Mouse (Mus musculus) intestine, embryonic 15.5 days (tissue): ENCODE data around the gene Iqgap2. TPM values are rescaled to one million over a fixed set of nuclear protein-coding genes. Genes with fewer than 3 reads are reported as not detected.

ENCODE experiments used
- ATAC-seq: fragments of 200-750 bp; cut with Nextera tagmentation; 2 replicates; pipeline ENCODE4 v1.8.0; 2017; ENCODE audit warnings: moderate TSS enrichment, moderate library complexity
- H3K27ac ChIP-seq: fragments of 300-500 bp; sonication (generic); 2 replicates; pipeline ENCODE4 v1.5.1; 2015; ENCODE audit warnings: mild to moderate bottlenecking, inconsistent platforms
- H3K27me3 ChIP-seq: fragments of 300-500 bp; sonication (generic); replicated peaks from 2 replicates; pipeline ENCODE4 v1.6.1; 2015; ENCODE audit warnings: inconsistent platforms
- H3K36me3 ChIP-seq: fragments of 300-500 bp; sonication (generic); 2 replicates; pipeline ENCODE4 v1.6.1; 2015; ENCODE audit warnings: inconsistent platforms
- H3K4me1 ChIP-seq: fragments of 300-500 bp; sonication (generic); replicated peaks from 2 replicates; pipeline ENCODE4 v1.6.1; 2015; ENCODE audit warnings: inconsistent platforms
- H3K4me2 ChIP-seq: fragments of 300-500 bp; sonication (generic); replicated peaks from 2 replicates; pipeline ENCODE4 v1.6.1; 2015; ENCODE audit warnings: mild to moderate bottlenecking, inconsistent platforms
- H3K4me3 ChIP-seq: fragments of 300-500 bp; sonication (generic); replicated peaks from 2 replicates; pipeline ENCODE4 v1.5.1; 2015; ENCODE audit warnings: inconsistent platforms
- H3K9ac ChIP-seq: fragments of 300-500 bp; sonication (generic); 2 replicates; pipeline ENCODE4 v1.6.1; 2015; ENCODE audit warnings: inconsistent platforms
- H3K9me3 ChIP-seq: fragments of 300-500 bp; sonication (generic); 2 replicates; pipeline ENCODE4 v1.6.1; 2016; ENCODE audit warnings: inconsistent platforms
- WGBS: fragments of 180-500 bp; shearing (Covaris S2); methylation state at CpG from one replicate; pipeline ENCODE4 v1.1.7; 2015; 5-methylcytosine and 5-hydroxymethylcytosine counted together
- polyA plus RNA-seq: library from polyadenylated mRNA; unstranded; fragments of >200 nt; fragmentation: Nextera tagmentation; extraction: Ambion mirVana; gene quantifications from 2 replicates; pipeline ENCODE4 v1.2.1, GENCODE M21; 2015

Iqgap2 gene
- polyA plus RNA-seq, 1 experiment from 2014 or later, result 27.3 TPM

- peak; percentile 29; the same call in 1 of the 2 replicates for ATAC-seq
- H3K27ac ChIP-seq, result no peak overlapping the region
- 85% methylated on average over 10 of the region's 10 CpGs for WGBS
Measured at GRCm38 (mm10) chr13:95843411-95844026, 48.2 kb downstream of the Iqgap2 start.

GRCm38 (mm10) chr13:95842803-95843202, 48.9 kb downstream of the Iqgap2 start:
- ATAC-seq, result peak; percentile 88
- Histone ChIP-seq H3K4me3 (no peak overlapping the region), H3K27ac (no peak overlapping the region), H3K36me3 (no peaks in the 10 kb centered on the region), H3K4me1 (0 out of 2 replicates have a peak, but pooled peaks cover 3% of the 10 kb centered on the region), H3K27me3 (no peaks in the 10 kb centered on the region), H3K4me2 (no peak overlapping the region), H3K9me3 (no peaks in the 10 kb centered on the region), H3K9ac (no peak overlapping the region)
- WGBS, result 60% methylated on average over 7 of the region's 7 CpGs

More at GRCm38 (mm10) chr13:95843411-95844026, 48.2 kb downstream of the Iqgap2 start:
- Histone ChIP-seq H3K36me3 (no peaks in the 10 kb centered on the region), H3K9ac (no peak overlapping the region), H3K9me3 (no peaks in the 10 kb centered on the region), H3K4me3 (no peak overlapping the region), H3K4me1 (0 out of 2 replicates have a peak, but pooled peaks cover 3% of the 10 kb centered on the region), H3K4me2 (no peak overlapping the region), H3K27me3 (no peaks in the 10 kb centered on the region)

- no peaks in the 10 kb centered on the region for H3K27me3 ChIP-seq
- H3K36me3 ChIP-seq, result no peaks in the 10 kb centered on the region
- H3K27ac ChIP-seq, result no peak overlapping the region
- 86% methylated on average over 1 of the region's 1 CpGs for WGBS
- H3K4me1 ChIP-seq, result 0 out of 2 replicates have a peak, but pooled peaks cover 3% of the 10 kb centered on the region
- H3K4me2 ChIP-seq, result no peak overlapping the region
- no peak overlapping the region for H3K4me3 ChIP-seq
- no peak overlapping the region for H3K9ac ChIP-seq
- no peak for ATAC-seq
- H3K9me3 ChIP-seq, result no peaks in the 10 kb centered on the region
Measured at GRCm38 (mm10) chr13:95841946-95842345, 49.8 kb downstream of the Iqgap2 start.

GRCm38 (mm10) chr13:95836944-95837343, 54.8 kb downstream of the Iqgap2 start:
- peak; percentile 95 for ATAC-seq
- no peak overlapping the region for H3K4me3 ChIP-seq
- H3K9me3 ChIP-seq, result no peaks in the 10 kb centered on the region
- WGBS, result 71% methylated on average over 3 of the region's 3 CpGs
- no peaks in the 10 kb centered on the region for H3K27me3 ChIP-seq
- H3K36me3 ChIP-seq, result no peaks in the 10 kb centered on the region
- H3K27ac ChIP-seq, result no peak overlapping the region
- no peaks in the 10 kb centered on the region for H3K4me1 ChIP-seq
- no peak overlapping the region for H3K4me2 ChIP-seq
- no peak overlapping the region for H3K9ac ChIP-seq

GRCm38 (mm10) chr13:95833473-95833872, 58.2 kb downstream of the Iqgap2 start:
- 69% methylated on average over 6 of the region's 6 CpGs for WGBS
- H3K27me3 ChIP-seq, result no peaks in the 10 kb centered on the region
- H3K9me3 ChIP-seq, result no peaks in the 10 kb centered on the region
- peak; percentile 68 for ATAC-seq
- no peak overlapping the region for H3K4me3 ChIP-seq
- 0 out of 2 replicates have a peak, but pooled peaks cover 3% of the 10 kb centered on the region for H3K4me1 ChIP-seq
- no peak overlapping the region for H3K9ac ChIP-seq
- no peaks in the 10 kb centered on the region for H3K36me3 ChIP-seq
- 0 out of 2 replicates have a peak overlapping the region, but pooled peaks have one; percentile 32 for H3K27ac ChIP-seq
- H3K4me2 ChIP-seq, result no peak overlapping the region

GRCm38 (mm10) chr13:95832712-95833111, 59.0 kb downstream of the Iqgap2 start:
- no peak overlapping the region for H3K27ac ChIP-seq

GRCm38 (mm10) chr13:95831760-95832159, 60.0 kb downstream of the Iqgap2 start:
- no peaks in the 10 kb centered on the region for H3K9me3 ChIP-seq
- no peak overlapping the region for H3K27ac ChIP-seq
- H3K9ac ChIP-seq, result no peak overlapping the region
- no peak overlapping the region for H3K4me2 ChIP-seq
- no peak for ATAC-seq
- H3K4me3 ChIP-seq, result no peak overlapping the region
- no peaks in the 10 kb centered on the region for H3K27me3 ChIP-seq
- H3K4me1 ChIP-seq, result 0 out of 2 replicates have a peak, but pooled peaks cover 5% of the 10 kb centered on the region
- H3K36me3 ChIP-seq, result no peaks in the 10 kb centered on the region

More at GRCm38 (mm10) chr13:95832712-95833111, 59.0 kb downstream of the Iqgap2 start:
- Histone ChIP-seq H3K4me1 (0 out of 2 replicates have a peak, but pooled peaks cover 5% of the 10 kb centered on the region), H3K4me2 (no peak overlapping the region), H3K36me3 (no peaks in the 10 kb centered on the region), H3K27me3 (no peaks in the 10 kb centered on the region), H3K4me3 (no peak overlapping the region), H3K9me3 (no peaks in the 10 kb centered on the region), H3K9ac (no peak overlapping the region)
- WGBS, result 69% methylated on average over 3 of the region's 3 CpGs
- ATAC-seq, result no peak

- Histone ChIP-seq H3K9ac (no peak overlapping the region), H3K9me3 (no peaks in the 10 kb centered on the region), H3K36me3 (no peaks in the 10 kb centered on the region), H3K4me1 (peaks cover 10% of the 10 kb centered on the region), H3K27ac (no peak overlapping the region), H3K27me3 (no peaks in the 10 kb centered on the region), H3K4me2 (no peak overlapping the region), H3K4me3 (no peak overlapping the region)
- ATAC-seq, result peak; percentile 80
- whole genome bisulfite sequencing, result 78% methylated on average over 7 of the region's 7 CpGs
Measured at GRCm38 (mm10) chr13:95829431-95830171, 62.1 kb downstream of the Iqgap2 start.

GRCm38 (mm10) chr13:95828616-95829015, 63.1 kb downstream of the Iqgap2 start:
- H3K4me2 ChIP-seq, result no peak overlapping the region
- no peaks in the 10 kb centered on the region for H3K36me3 ChIP-seq
- H3K27me3 ChIP-seq, result no peaks in the 10 kb centered on the region
- no peak overlapping the region for H3K27ac ChIP-seq
- peaks cover 10% of the 10 kb centered on the region for H3K4me1 ChIP-seq
- H3K4me3 ChIP-seq, result no peak overlapping the region
- WGBS, result 88% methylated on average over 5 of the region's 5 CpGs
- no peak overlapping the region for H3K9ac ChIP-seq
- ATAC-seq, result no peak; the same call in 1 of the 2 replicates
- no peaks in the 10 kb centered on the region for H3K9me3 ChIP-seq

GRCm38 (mm10) chr13:95826178-95826577, 65.5 kb downstream of the Iqgap2 start:
- ATAC-seq, result no peak
- Histone ChIP-seq H3K9me3 (no peaks in the 10 kb centered on the region), H3K27ac (no peak overlapping the region), H3K4me1 (peaks cover 10% of the 10 kb centered on the region), H3K4me3 (no peak overlapping the region), H3K27me3 (no peaks in the 10 kb centered on the region), H3K36me3 (no peaks in the 10 kb centered on the region), H3K4me2 (no peak overlapping the region), H3K9ac (no peak overlapping the region)
- WGBS, result 66% methylated on average over 6 of the region's 6 CpGs

GRCm38 (mm10) chr13:95822918-95823317, 68.8 kb downstream of the Iqgap2 start:
- no peaks in the 10 kb centered on the region for H3K9me3 ChIP-seq
- ATAC-seq, result no peak
- no peaks in the 10 kb centered on the region for H3K27me3 ChIP-seq
- H3K9ac ChIP-seq, result no peak overlapping the region
- 73% methylated on average over 6 of the region's 6 CpGs for WGBS
- H3K4me1 ChIP-seq, result peaks cover 6% of the 10 kb centered on the region
- H3K36me3 ChIP-seq, result no peaks in the 10 kb centered on the region
- H3K4me2 ChIP-seq, result no peak overlapping the region
- H3K4me3 ChIP-seq, result no peak overlapping the region
- H3K27ac ChIP-seq, result no peak overlapping the region

GRCm38 (mm10) chr13:95820071-95820470, 71.7 kb downstream of the Iqgap2 start:
- Histone ChIP-seq H3K27me3 (no peaks in the 10 kb centered on the region), H3K4me3 (no peak overlapping the region), H3K36me3 (no peaks in the 10 kb centered on the region), H3K4me2 (no peak overlapping the region), H3K9ac (no peak overlapping the region), H3K27ac (no peak overlapping the region), H3K9me3 (no peaks in the 10 kb centered on the region), H3K4me1 (no peaks in the 10 kb centered on the region)
- ATAC-seq, result no peak
- WGBS, result 87% methylated on average over 9 of the region's 9 CpGs
